Mouse (Mus musculus) hindbrain, embryonic 15.5 days (tissue): ENCODE data around the gene Mtx1. TPM values are rescaled to one million over a fixed set of nuclear protein-coding genes. Genes with fewer than 3 reads are reported as not detected.
A peak's percentile ranks its signal among the peaks of the same experiment; 100 is the strongest.
"Not testable (repeated sequence)": the region's sequence is repeated elsewhere in the genome, so short reads cannot be mapped to it uniquely, and the experiment has no call there.

Experiments used
- ATAC-seq: fragments of 200-750 bp; cut with Nextera tagmentation; 2 replicates; pipeline ENCODE4 v1.8.0; 2017; ENCODE audit warnings: low read depth, moderate number of reproducible peaks, moderate TSS enrichment; ENCODE audit not compliant: low FRiP score
- H3K27ac ChIP-seq: fragments of 300-500 bp; sonication (generic); replicated peaks from 2 replicates; pipeline ENCODE4 v1.5.1; 2015; ENCODE audit warnings: mild to moderate bottlenecking, inconsistent platforms
- H3K27me3 ChIP-seq: fragments of 300-500 bp; sonication (generic); 2 replicates; pipeline ENCODE4 v1.6.1; 2015; ENCODE audit warnings: control low read depth, inconsistent platforms
- H3K36me3 ChIP-seq: fragments of 300-500 bp; sonication (generic); 2 replicates; pipeline ENCODE4 v1.6.1; 2015; ENCODE audit warnings: control low read depth, inconsistent platforms
- H3K4me1 ChIP-seq: fragments of 300-500 bp; sonication (generic); replicated peaks from 2 replicates; pipeline ENCODE4 v1.6.1; 2015; ENCODE audit warnings: control low read depth, inconsistent platforms
- H3K4me2 ChIP-seq: fragments of 300-500 bp; sonication (generic); 2 replicates; pipeline ENCODE4 v1.6.1; 2015; ENCODE audit warnings: moderate library complexity, mild to moderate bottlenecking, inconsistent platforms
- H3K4me3 ChIP-seq: fragments of 300-500 bp; sonication (generic); 2 replicates; pipeline ENCODE4 v1.5.1; 2015; ENCODE audit warnings: mild to moderate bottlenecking, inconsistent platforms
- H3K9ac ChIP-seq: fragments of 300-500 bp; sonication (generic); 2 replicates; pipeline ENCODE4 v1.6.1; 2015; ENCODE audit warnings: inconsistent platforms
- H3K9me3 ChIP-seq: fragments of 300-500 bp; sonication (generic); 2 replicates; pipeline ENCODE4 v1.6.1; 2016; ENCODE audit warnings: control low read depth, inconsistent platforms
- WGBS: fragments of 180-500 bp; shearing (Covaris S2); methylation state at CpG from one replicate; pipeline ENCODE4 v1.1.7; 2015; 5-methylcytosine and 5-hydroxymethylcytosine counted together
- polyA plus RNA-seq: library from polyadenylated mRNA; unstranded; fragments of >200 nt; fragmentation: Nextera tagmentation; extraction: Ambion mirVana; gene quantifications from 2 replicates; pipeline ENCODE4 v1.2.1, GENCODE M21; 2015

Gene Mtx1
- polyA plus RNA-seq, 1 experiment from 2014 or later: 149 TPM

DNA sequence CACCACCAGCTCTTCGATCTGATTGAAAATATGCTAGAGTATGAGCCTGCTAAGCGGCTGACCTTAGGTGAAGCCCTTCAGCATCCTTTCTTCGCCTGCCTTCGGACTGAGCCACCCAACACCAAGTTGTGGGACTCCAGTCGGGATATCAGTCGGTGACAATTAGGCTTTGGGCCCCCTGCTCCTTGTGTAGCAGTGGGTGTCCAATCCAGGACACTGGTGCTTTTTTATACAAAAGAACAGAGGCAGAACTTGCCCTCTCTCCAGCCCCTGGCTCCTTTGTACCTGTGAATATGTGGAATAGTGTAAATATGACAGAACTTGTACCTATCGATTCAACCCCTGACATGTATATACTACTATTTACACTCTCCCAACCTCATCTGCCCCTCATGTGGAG, 50.5 kb downstream of the Mtx1 start:
- Histone ChIP-seq H3K9me3 (no peaks in the 10 kb centered on the region), H3K27ac (no peak overlapping the region), H3K4me3 (no peak overlapping the region), H3K9ac (no peak overlapping the region), H3K4me2 (no peak overlapping the region), H3K36me3 (peaks cover 75% of the 10 kb centered on the region), H3K4me1 (peaks cover 15% of the 10 kb centered on the region), H3K27me3 (no peaks in the 10 kb centered on the region)
- ATAC-seq: no peak
- WGBS: 80% methylated on average over 7 of the region's 7 CpGs

DNA sequence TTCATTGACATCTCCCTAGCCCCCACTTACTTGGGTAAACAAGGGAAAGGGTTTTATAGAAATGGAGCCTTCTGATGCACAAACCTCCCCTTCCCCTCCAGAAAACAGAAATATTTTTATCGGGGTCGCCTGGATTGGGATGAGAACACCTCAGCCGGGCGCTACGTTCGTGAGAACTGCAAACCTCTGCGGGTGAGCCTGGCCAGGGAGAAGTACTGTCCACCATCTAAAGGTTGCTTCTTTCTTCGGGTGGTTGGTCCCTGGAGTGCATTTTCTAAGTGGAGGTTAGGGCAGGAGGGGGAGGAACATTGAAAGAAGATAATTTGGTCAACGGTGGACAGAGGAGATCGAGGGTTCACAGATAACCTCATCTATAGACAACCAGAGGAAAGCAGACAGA, 51.3 kb downstream of the Mtx1 start:
- Histone ChIP-seq H3K9ac (no peak overlapping the region), H3K4me2 (no peak overlapping the region), H3K4me1 (peaks cover 15% of the 10 kb centered on the region), H3K27ac (no peak overlapping the region), H3K9me3 (no peaks in the 10 kb centered on the region), H3K36me3 (peaks cover 72% of the 10 kb centered on the region), H3K4me3 (no peak overlapping the region), H3K27me3 (no peaks in the 10 kb centered on the region)
- ATAC-seq: no peak
- 91% methylated on average over 10 of the region's 10 CpGs for WGBS

GRCm38 (mm10) chr3:89174844-89175243, 52.0 kb downstream of the Mtx1 start:
- H3K27ac ChIP-seq: no peak overlapping the region
- WGBS: 92% methylated on average over 11 of the region's 11 CpGs
- no peak overlapping the region for H3K4me2 ChIP-seq
- no peaks in the 10 kb centered on the region for H3K27me3 ChIP-seq
- H3K9ac ChIP-seq: no peak overlapping the region
- H3K9me3 ChIP-seq: no peaks in the 10 kb centered on the region
- peaks cover 72% of the 10 kb centered on the region for H3K36me3 ChIP-seq
- no peak for ATAC-seq
- peaks cover 15% of the 10 kb centered on the region for H3K4me1 ChIP-seq
- H3K4me3 ChIP-seq: no peak overlapping the region

DNA sequence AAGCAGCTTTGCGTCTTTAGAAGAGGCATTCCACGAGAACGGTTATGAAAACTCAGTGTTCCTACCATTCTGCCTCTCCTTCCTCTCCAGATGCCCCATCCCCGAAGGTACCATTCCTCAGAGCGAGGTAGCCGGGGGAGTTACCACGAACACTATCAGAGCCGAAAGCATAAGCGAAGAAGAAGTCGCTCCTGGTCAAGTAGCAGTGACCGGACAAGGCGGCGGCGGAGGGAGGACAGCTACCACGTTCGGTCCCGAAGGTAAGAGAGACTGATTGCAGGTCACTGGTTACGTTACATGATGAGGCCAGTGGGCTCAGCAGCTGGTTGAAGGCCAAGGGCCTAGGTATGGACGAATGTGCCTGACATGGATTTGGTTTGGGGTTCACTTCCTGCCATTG, 59.9 kb downstream of the Mtx1 start:
- Histone ChIP-seq H3K9me3 (no peaks in the 10 kb centered on the region), H3K4me2 (no peak overlapping the region), H3K36me3 (peaks cover 39% of the 10 kb centered on the region), H3K27ac (no peak overlapping the region), H3K4me1 (peaks cover 27% of the 10 kb centered on the region), H3K27me3 (no peaks in the 10 kb centered on the region), H3K9ac (no peak overlapping the region), H3K4me3 (no peak overlapping the region)
- 96% methylated on average over 19 of the region's 19 CpGs for WGBS
- ATAC-seq: no peak

DNA sequence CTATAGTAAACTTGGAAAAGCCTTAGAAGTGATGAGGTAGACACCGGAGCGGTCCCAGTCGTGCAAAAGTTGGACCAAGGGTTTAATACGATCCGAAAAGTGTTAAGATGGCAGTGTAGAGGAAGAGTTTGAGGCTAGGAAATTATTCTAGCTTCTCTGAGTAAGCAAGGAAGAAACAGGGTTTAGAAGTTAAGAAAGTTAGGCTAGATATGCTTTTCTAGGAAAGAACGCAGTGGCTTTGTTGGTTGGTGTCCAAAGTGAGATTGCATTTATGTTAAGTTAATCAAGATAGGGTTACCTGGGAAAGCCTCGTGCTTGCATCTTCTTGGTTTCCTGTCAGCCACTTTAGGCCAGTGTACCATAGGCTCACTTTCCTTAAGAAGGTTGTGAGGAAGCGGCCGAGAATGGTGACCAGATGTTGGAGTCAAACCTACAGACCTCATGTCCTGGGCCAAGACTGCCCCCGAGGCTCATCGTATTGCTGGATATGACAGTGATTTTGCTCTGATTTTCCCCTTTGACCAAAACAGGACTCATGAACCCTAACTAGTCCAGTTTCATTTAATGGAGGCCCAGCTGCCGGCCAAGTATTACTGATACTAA, 61.5 kb downstream of the Mtx1 start:
- Histone ChIP-seq H3K4me1 (peaks cover 28% of the 10 kb centered on the region), H3K4me2 (peak overlapping the region; percentile 64), H3K27me3 (no peaks in the 10 kb centered on the region), H3K4me3 (peak overlapping the region; percentile 82), H3K9me3 (no peaks in the 10 kb centered on the region), H3K36me3 (peaks cover 28% of the 10 kb centered on the region), H3K9ac (peak overlapping the region; percentile 89), H3K27ac (peak overlapping the region; percentile 93)
- WGBS: 23% methylated on average over 12 of the region's 12 CpGs
- no peak for ATAC-seq

- WGBS: under 1% methylated on average over 69 of the region's 79 CpGs
- Histone ChIP-seq H3K27me3 (no peaks in the 10 kb centered on the region), H3K4me2 (peak within 1 kb of the TSS; percentile 64), H3K9ac (peak within 1 kb of the TSS; percentile 89), H3K27ac (peak within 1 kb of the TSS; percentile 93), H3K9me3 (no peaks in the 10 kb centered on the region), H3K4me3 (peak within 1 kb of the TSS; percentile 82), H3K36me3 (peaks cover 21% of the 10 kb centered on the region), H3K4me1 (peaks cover 33% of the 10 kb centered on the region)
- peak; percentile 96 for ATAC-seq
Observed at GRCm38 (mm10) chr3:89164506-89165267, 62.2 kb downstream of the Mtx1 start, which contains the start of gene Clk2. TSS of gene Clk2 (plus strand) at chr3:89164795.

DNA sequence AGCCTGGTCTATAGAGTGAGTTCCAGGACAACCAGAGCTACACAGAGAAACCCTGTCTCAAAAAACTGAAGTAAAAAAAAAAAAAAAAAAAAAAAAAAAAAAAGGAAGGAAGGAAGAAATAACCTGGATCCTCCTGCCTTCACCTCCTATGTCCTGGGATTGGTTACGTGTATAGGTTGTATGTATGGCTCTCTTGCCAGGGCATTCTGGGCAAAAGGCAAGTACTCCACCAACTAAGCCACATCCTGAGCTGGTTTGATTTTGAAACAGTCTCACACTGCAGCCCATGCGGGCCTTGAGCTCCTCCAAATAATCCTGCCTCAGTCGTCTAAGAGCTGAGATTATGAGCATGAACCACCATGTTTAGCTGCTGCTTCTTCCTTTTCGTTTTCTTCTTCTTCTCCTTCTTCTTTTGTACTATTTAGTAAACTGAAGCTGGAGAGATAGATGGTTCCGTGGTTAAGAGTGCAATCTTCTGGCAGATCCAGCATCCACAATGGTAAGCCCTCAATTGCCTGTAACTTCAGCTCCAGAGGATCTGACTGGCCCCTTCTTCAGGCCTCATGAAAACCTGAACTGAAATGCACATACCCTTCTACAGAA, 63.1 kb downstream of the Mtx1 start:
- Histone ChIP-seq H3K9me3 (no peaks in the 10 kb centered on the region), H3K4me2 (peak overlapping the region; percentile 64), H3K4me3 (peak overlapping the region; percentile 82), H3K27ac (peak overlapping the region; percentile 93), H3K9ac (peak overlapping the region; percentile 89), H3K4me1 (peaks cover 40% of the 10 kb centered on the region), H3K27me3 (no peaks in the 10 kb centered on the region), H3K36me3 (peaks cover 11% of the 10 kb centered on the region)
- 72% methylated on average over 5 of the region's 5 CpGs for WGBS
- no peak for ATAC-seq

DNA sequence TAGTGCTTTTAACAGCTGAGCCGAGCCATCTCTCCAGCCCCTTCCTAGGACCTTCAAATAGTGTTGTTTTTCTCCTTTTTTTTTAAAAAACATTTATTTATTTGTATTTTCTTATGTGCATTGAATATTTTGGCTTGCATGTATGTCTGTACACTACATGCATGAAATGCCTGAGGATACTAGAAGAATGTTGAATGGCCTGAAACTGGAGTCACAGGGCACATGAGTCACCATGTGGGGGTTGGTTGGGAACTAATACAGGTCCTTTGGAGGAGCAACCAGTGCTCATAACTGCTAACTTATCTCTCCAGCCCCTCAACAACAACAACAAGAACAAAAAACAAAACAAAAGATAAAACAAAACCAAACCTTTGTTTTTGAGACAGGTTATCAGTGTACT, 63.8 kb downstream of the Mtx1 start:
- no peak for ATAC-seq
- Histone ChIP-seq H3K4me3 (no peak overlapping the region), H3K27ac (no peak overlapping the region), H3K36me3 (peaks cover 5% of the 10 kb centered on the region), H3K4me2 (no peak overlapping the region), H3K9me3 (no peaks in the 10 kb centered on the region), H3K4me1 (peaks cover 46% of the 10 kb centered on the region), H3K9ac (no peak overlapping the region), H3K27me3 (no peaks in the 10 kb centered on the region)
- WGBS: 89% methylated on average over 1 of the region's 1 CpGs

DNA sequence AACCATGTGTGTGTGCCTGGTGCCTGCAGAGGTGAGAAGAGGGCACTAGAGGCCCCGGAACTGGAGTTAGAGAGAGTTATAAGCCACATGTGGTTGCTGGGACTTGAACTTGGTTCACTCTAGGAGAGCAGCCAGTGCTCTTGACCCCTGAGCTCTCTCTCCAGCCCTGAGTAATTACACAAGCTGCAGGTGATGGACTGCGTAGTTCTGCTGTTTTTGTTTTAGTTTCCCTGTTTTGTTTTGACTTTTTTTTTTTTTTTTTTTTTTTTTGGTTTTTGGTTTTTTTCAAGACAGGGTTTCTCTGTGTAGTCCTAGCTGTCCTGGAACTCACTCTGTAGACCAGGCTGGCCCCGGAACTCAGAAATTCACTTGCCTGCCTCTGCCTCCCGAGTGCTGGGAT, 65.1 kb downstream of the Mtx1 start:
- ATAC-seq: no peak

DNA sequence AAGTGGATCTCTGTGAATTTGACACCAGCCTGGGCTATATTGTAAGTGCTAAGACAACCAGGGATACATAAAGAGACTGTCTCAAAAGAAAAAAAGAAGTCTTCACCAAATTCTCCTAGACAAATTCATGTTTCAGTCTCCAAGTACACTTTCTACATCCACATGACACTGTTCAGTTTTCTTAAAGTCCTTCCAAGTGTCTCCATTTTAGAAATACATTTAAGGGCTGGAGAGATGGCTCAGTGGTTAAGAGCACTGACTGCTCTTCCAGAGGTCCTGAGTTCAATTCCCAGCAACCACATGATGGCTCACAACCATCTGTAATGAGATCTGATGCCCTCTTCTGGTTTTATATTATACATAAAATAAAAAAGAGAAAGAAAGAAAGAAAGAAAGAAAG, 65.7 kb downstream of the Mtx1 start:
- not testable (repeated sequence) for H3K9me3 ChIP-seq, H3K27me3 ChIP-seq, H3K4me2 ChIP-seq, ATAC-seq, H3K4me3 ChIP-seq, H3K36me3 ChIP-seq, H3K9ac ChIP-seq, H3K27ac ChIP-seq
- peaks cover 49% of the 10 kb centered on the region for H3K4me1 ChIP-seq

More for the DNA sequence above, 65.1 kb downstream of the Mtx1 start:
- no peaks in the 10 kb centered on the region for H3K9me3 ChIP-seq
- no peaks in the 10 kb centered on the region for H3K27me3 ChIP-seq
- H3K36me3 ChIP-seq: no peaks in the 10 kb centered on the region
- H3K27ac ChIP-seq: no peak overlapping the region
- no peak overlapping the region for H3K4me3 ChIP-seq
- WGBS: 85% methylated on average over 4 of the region's 4 CpGs
- no peak overlapping the region for H3K9ac ChIP-seq
- no peak overlapping the region for H3K4me2 ChIP-seq
- H3K4me1 ChIP-seq: peaks cover 54% of the 10 kb centered on the region

GRCm38 (mm10) chr3:89159616-89160344, 67.1 kb downstream of the Mtx1 start, which contains the start of gene Hcn3:
TSS of gene Hcn3 (minus strand) at chr3:89160196.
- H3K4me1 ChIP-seq: peaks cover 38% of the 10 kb centered on the region
- no peaks in the 10 kb centered on the region for H3K27me3 ChIP-seq
- H3K9ac ChIP-seq: peak within 1 kb of the TSS; percentile 78
- H3K27ac ChIP-seq: peak within 1 kb of the TSS; percentile 67
- WGBS: under 1% methylated on average over 57 of the region's 66 CpGs
- H3K4me2 ChIP-seq: peak within 1 kb of the TSS; percentile 74
- H3K9me3 ChIP-seq: no peaks in the 10 kb centered on the region
- peak; percentile 82 for ATAC-seq
- H3K4me3 ChIP-seq: peak within 1 kb of the TSS; percentile 79
- H3K36me3 ChIP-seq: no peaks in the 10 kb centered on the region

- Histone ChIP-seq H3K9me3 (no peaks in the 10 kb centered on the region), H3K4me3 (peak overlapping the region; percentile 79), H3K4me2 (peak overlapping the region; percentile 74), H3K9ac (peak overlapping the region; percentile 78), H3K27me3 (no peaks in the 10 kb centered on the region), H3K27ac (peak overlapping the region; percentile 67), H3K36me3 (no peaks in the 10 kb centered on the region), H3K4me1 (peaks cover 38% of the 10 kb centered on the region)
- 0 out of 2 replicates have a peak, but pooled peaks have one; percentile 5 for ATAC-seq
- WGBS: 2% methylated on average over 13 of the region's 13 CpGs
Observed at GRCm38 (mm10) chr3:89159211-89159610, 67.7 kb downstream of the Mtx1 start.
